31 mouse cellular contexts compared by ENCODE assay signal in the genomic region with DNA sequence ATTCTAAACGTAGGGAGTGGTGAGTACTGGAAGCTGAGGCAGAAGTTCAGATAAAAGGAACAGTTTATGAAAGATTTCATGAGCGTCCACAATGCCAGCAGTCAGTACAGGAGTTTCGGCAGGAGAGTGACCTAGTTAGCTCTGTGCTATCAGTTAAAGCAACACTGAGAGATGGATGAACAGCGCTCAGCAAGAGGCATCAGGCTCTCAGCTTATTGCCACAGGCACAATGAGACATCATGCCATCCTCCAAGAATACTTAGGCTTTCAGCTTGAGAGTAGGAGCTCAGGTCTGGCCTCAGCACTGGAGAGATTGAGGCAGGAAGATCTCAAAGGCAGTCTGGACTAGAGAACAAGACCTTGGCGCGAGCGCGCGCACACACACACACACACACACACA.
DNase-seq lines count a peak whose midpoint lies in the region; ATAC-seq and TF ChIP-seq lines count a peak whose summit lies in the region.
"Had no signal": no experiment of that assay in that cellular context is flagged by ENCODE, and none has a peak within 500 bp of the region (broad histone marks: within the 10 kb centered on the region; RNA-seq: fewer than 3 reads in every experiment).

No protein-coding gene starts in this region.

- H3K4me1 ChIP-seq in heart, embryonic 11.5 days (ENCODE audit: control insufficient read depth, insufficient read depth, low read length) = peaks cover 12% of the 10 kb centered on the region
- H3K4me1 ChIP-seq in E14TG2a.4 (replicated peaks; ENCODE audit: low read depth, low read length) = peaks cover 66% of the 10 kb centered on the region

- WGBS in heart, embryonic 11.5 days (ENCODE audit: insufficient replicate concordance) = 90% methylated on average over 9 of the region's 9 CpGs

- H3K9me3 ChIP-seq in heart, embryonic 11.5 days (replicated peaks; ENCODE audit: control insufficient read depth, low read length) = no peaks in the 10 kb centered on the region
- no peaks in the 10 kb centered on the region for H3K9me3 ChIP-seq in E14TG2a.4 (ENCODE audit: low read length)
- H3K9me3 ChIP-seq: embryonic facial prominence, embryonic 12.5 days; heart, embryonic 13.5 days; limb, embryonic 12.5 days; liver, embryonic 15.5 days; midbrain, embryonic 10.5 days; neural tube, embryonic 13.5 days had no signal

- no peaks in the 10 kb centered on the region for H3K36me3 ChIP-seq in heart, embryonic 11.5 days (ENCODE audit: control insufficient read depth, insufficient read depth, low read length)
- H3K36me3 ChIP-seq in E14TG2a.4 (ENCODE audit: insufficient read depth, low read length) = no peaks in the 10 kb centered on the region
- H3K36me3 ChIP-seq: embryonic facial prominence, embryonic 12.5 days; neural tube, embryonic 13.5 days had no signal

- H3K4me3 ChIP-seq in heart, embryonic 11.5 days (ENCODE audit: low read depth, low read length) = no peak overlapping the region
- peak overlapping the region; percentile 41; the same call in 1 of the 2 replicates for H3K4me3 ChIP-seq in E14TG2a.4 (replicated peaks; ENCODE audit: low read length)
- H3K4me3 ChIP-seq: embryonic facial prominence, embryonic 12.5 days; gastrocnemius, adult 2 months; heart, adult 2 months; heart, embryonic 13.5 days; limb, embryonic 12.5 days; liver, embryonic 15.5 days; midbrain, embryonic 10.5 days; myocyte; neural tube, embryonic 13.5 days had no signal

- no peak overlapping the region for H3K4me2 ChIP-seq in heart, embryonic 11.5 days
- H3K4me2 ChIP-seq: embryonic facial prominence, embryonic 12.5 days; heart, embryonic 13.5 days; hindbrain, embryonic 14.5 days; limb, embryonic 12.5 days; liver, embryonic 15.5 days; lung, embryonic 14.5 days; neural tube, embryonic 13.5 days had no signal

- ATAC-seq in heart, embryonic 11.5 days (replicated peaks; ENCODE audit: insufficient number of reproducible peaks, low FRiP score, low TSS enrichment) = no peak
- ATAC-seq: forebrain, embryonic 14.5 days; intestine, postnatal 0 days had no signal

- no peak for TF ChIP-seq CTCF in E14TG2a.4 (conservative IDR thresholded peaks at IDR 0.05; ENCODE audit: low read length)

- H3K9ac ChIP-seq in heart, embryonic 11.5 days (ENCODE audit: low read depth, low read length) = no peak overlapping the region
- H3K9ac ChIP-seq: embryonic facial prominence, embryonic 12.5 days; heart, embryonic 13.5 days; hindbrain, embryonic 14.5 days; limb, embryonic 12.5 days; liver, embryonic 15.5 days; lung, embryonic 14.5 days; neural tube, embryonic 13.5 days had no signal

- no peak overlapping the region for H3K27ac ChIP-seq in heart, embryonic 11.5 days (ENCODE audit: low read depth, low read length)
- H3K27ac ChIP-seq: embryonic facial prominence, embryonic 12.5 days; gastrocnemius, adult 2 months; heart, adult 2 months; heart, embryonic 13.5 days; hindbrain, embryonic 14.5 days; limb, embryonic 12.5 days; liver, embryonic 15.5 days; midbrain, embryonic 10.5 days; neural tube, embryonic 13.5 days had no signal

- no peaks in the 10 kb centered on the region for H3K27me3 ChIP-seq in heart, embryonic 11.5 days (ENCODE audit: control insufficient read depth, insufficient read depth, low read length)
- H3K27me3 ChIP-seq in E14TG2a.4 (ENCODE audit: insufficient read depth, low read length) = no peaks in the 10 kb centered on the region
- H3K27me3 ChIP-seq: embryonic facial prominence, embryonic 12.5 days; heart, embryonic 13.5 days; limb, embryonic 12.5 days; liver, embryonic 15.5 days; neural tube, embryonic 13.5 days had no signal

- DNase-seq in adrenal gland, adult (ENCODE audit: inconsistent age in 2 of 2, low spot score in 1 of 2) = peak; percentile 35 to 78
- DNase-seq in adrenal gland, postnatal 25 days = no peak
- DNase-seq in heart, adult 11 months = peak; percentile 73
- DNase-seq in ZHBTc4 (ENCODE audit: low read depth, low spot score) = peak; percentile 38
- DNase-seq in cerebellum, postnatal 4 days (ENCODE audit: low spot score in 2 of 2) = no peak
- DNase-seq: cerebellum, adult 2 months; cerebellum, postnatal 25 days; embryo, embryonic 11 days; gastrocnemius, adult 2 months; gastrocnemius, postnatal 36 days; heart, adult 2 months; heart, postnatal 10 days; kidney, adult 9 months; kidney, postnatal 10 days; layer of hippocampus, adult 9-11 months; lung, embryonic 14.5 days; right cerebral cortex, postnatal 25 days; spleen, adult 18-20 months; thymus, postnatal 14 days had no signal

Comparison
In these comparisons a context has a peak if more than half of its experiments do, and no peak if none do; other contexts are left out.
1. DNase-seq: peak in adrenal gland, adult (2 of 2), heart, adult 11 months (single experiment) and ZHBTc4 (single experiment); none in adrenal gland, postnatal 25 days (single experiment) and cerebellum, postnatal 4 days (0 of 2).